ENCODE assay signal across 33 mouse cellular contexts in the genomic region with DNA sequence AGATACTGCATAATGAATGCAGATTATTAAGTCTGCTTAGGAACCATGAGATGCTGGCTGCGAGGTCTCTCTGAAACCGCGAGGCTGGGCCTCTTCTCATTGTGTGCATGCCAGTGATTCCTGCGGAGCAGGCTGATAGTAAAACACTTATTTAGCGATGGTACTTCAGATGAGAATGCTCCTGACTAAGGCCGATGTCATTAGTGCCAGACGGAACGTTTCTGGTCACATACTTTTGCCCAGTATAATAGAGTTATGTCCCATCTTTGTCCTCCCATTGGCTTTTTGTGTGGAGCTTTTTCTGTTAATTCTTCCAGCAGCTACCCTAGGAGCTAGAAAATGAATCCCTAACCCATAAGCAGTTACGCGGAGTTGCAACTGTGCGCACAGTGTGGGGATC. TPM values are rescaled to one million over a fixed set of nuclear protein-coding genes. Genes with fewer than 3 reads are reported as not detected.
DNase-seq lines count a peak whose midpoint lies in the region; ATAC-seq and TF ChIP-seq lines count a peak whose summit lies in the region.
"Had no signal": no experiment of that assay in that cellular context is flagged by ENCODE, and none has a peak within 500 bp of the region (broad histone marks: within the 10 kb centered on the region; RNA-seq: fewer than 3 reads in every experiment).

No protein-coding gene starts in this region.

- peaks cover 10% of the 10 kb centered on the region; the same call in 1 of the 2 replicates for H3K36me3 ChIP-seq in heart, embryonic 12.5 days
- no peaks in the 10 kb centered on the region for H3K36me3 ChIP-seq in heart, postnatal 0 days (replicated peaks; ENCODE audit: control insufficient read depth, insufficient read depth, low read length)
- H3K36me3 ChIP-seq in midbrain, embryonic 11.5 days (ENCODE audit: control insufficient read depth, insufficient read depth, low read length): no peaks in the 10 kb centered on the region
- H3K36me3 ChIP-seq in midbrain, postnatal 0 days (ENCODE audit: insufficient read depth, low read length): 0 out of 2 replicates have a peak, but pooled peaks cover 4% of the 10 kb centered on the region
- H3K36me3 ChIP-seq: liver, embryonic 13.5 days had no signal

- H3K9ac ChIP-seq in heart, embryonic 12.5 days: 0 out of 2 replicates have a peak overlapping the region, but pooled peaks have one; percentile 39
- no peak overlapping the region for H3K9ac ChIP-seq in heart, postnatal 0 days (replicated peaks; ENCODE audit: low read depth, low read length)
- no peak overlapping the region for H3K9ac ChIP-seq in midbrain, embryonic 11.5 days (ENCODE audit: low read length)
- no peak overlapping the region for H3K9ac ChIP-seq in midbrain, postnatal 0 days (replicated peaks; ENCODE audit: low read length, poor library complexity, severe bottlenecking)
- H3K9ac ChIP-seq: hindbrain, embryonic 13.5 days; limb, embryonic 15.5 days; liver, embryonic 13.5 days; lung, embryonic 14.5 days; neural tube, embryonic 12.5 days had no signal

- ATAC-seq in heart, embryonic 12.5 days (ENCODE audit: insufficient number of reproducible peaks, low FRiP score): no peak
- ATAC-seq in heart, postnatal 0 days (ENCODE audit: insufficient read depth, low read depth): no peak
- ATAC-seq in midbrain, embryonic 11.5 days (ENCODE audit: low FRiP score): no peak
- no peak for ATAC-seq in midbrain, postnatal 0 days (ENCODE audit: low FRiP score)
- ATAC-seq: activated CD4-positive, CD25-positive, alpha-beta regulatory T cell, adult 4 months; CD4-positive, CD25-positive, alpha-beta regulatory T cell, adult 4 months; forebrain, embryonic 14.5 days; intestine, embryonic 16.5 days; midbrain, embryonic 16.5 days had no signal

- H3K27me3 ChIP-seq in heart, embryonic 12.5 days (replicated peaks): no peaks in the 10 kb centered on the region
- no peaks in the 10 kb centered on the region for H3K27me3 ChIP-seq in heart, postnatal 0 days (ENCODE audit: control insufficient read depth, insufficient read depth, low read length)
- H3K27me3 ChIP-seq in midbrain, embryonic 11.5 days (ENCODE audit: control insufficient read depth, insufficient read depth, low read length): no peaks in the 10 kb centered on the region
- no peaks in the 10 kb centered on the region for H3K27me3 ChIP-seq in midbrain, postnatal 0 days (ENCODE audit: insufficient read depth, low read length)
- H3K27me3 ChIP-seq: hindbrain, embryonic 13.5 days; limb, embryonic 15.5 days; liver, embryonic 13.5 days; neural tube, embryonic 12.5 days had no signal

- no peak overlapping the region; the same call in 1 of the 2 replicates for H3K4me2 ChIP-seq in heart, embryonic 12.5 days
- H3K4me2 ChIP-seq in heart, postnatal 0 days (ENCODE audit: low read depth, low read length): no peak overlapping the region
- H3K4me2 ChIP-seq in midbrain, embryonic 11.5 days: no peak overlapping the region
- H3K4me2 ChIP-seq in midbrain, postnatal 0 days (ENCODE audit: low read depth, low read length, poor library complexity, severe bottlenecking): no peak overlapping the region
- H3K4me2 ChIP-seq: hindbrain, embryonic 13.5 days; limb, embryonic 15.5 days; liver, embryonic 13.5 days; lung, embryonic 14.5 days; neural tube, embryonic 12.5 days had no signal

- H3K9me3 ChIP-seq in heart, embryonic 12.5 days (replicated peaks): no peaks in the 10 kb centered on the region
- no peaks in the 10 kb centered on the region for H3K9me3 ChIP-seq in heart, postnatal 0 days (replicated peaks; ENCODE audit: control insufficient read depth, low read length)
- H3K9me3 ChIP-seq in midbrain, embryonic 11.5 days (ENCODE audit: control insufficient read depth, low read length): no peaks in the 10 kb centered on the region
- no peaks in the 10 kb centered on the region for H3K9me3 ChIP-seq in midbrain, postnatal 0 days (ENCODE audit: low read length)
- H3K9me3 ChIP-seq: hindbrain, embryonic 13.5 days; limb, embryonic 10.5 days; limb, embryonic 15.5 days; liver, embryonic 13.5 days; neural tube, embryonic 12.5 days had no signal

- peaks cover 36% of the 10 kb centered on the region for H3K4me1 ChIP-seq in heart, embryonic 12.5 days (replicated peaks)
- peaks cover 29% of the 10 kb centered on the region for H3K4me1 ChIP-seq in heart, postnatal 0 days (ENCODE audit: control insufficient read depth, insufficient read depth)
- H3K4me1 ChIP-seq in midbrain, embryonic 11.5 days (ENCODE audit: control insufficient read depth, insufficient read depth, low read length): peaks cover 7% of the 10 kb centered on the region
- H3K4me1 ChIP-seq in midbrain, postnatal 0 days (ENCODE audit: insufficient read depth, low read length): no peaks in the 10 kb centered on the region
- peaks cover 11% of the 10 kb centered on the region for H3K4me1 ChIP-seq in embryonic fibroblast, embryonic 13.5 days (ENCODE audit: control insufficient read depth, insufficient read depth, low read length)
- H3K4me1 ChIP-seq: liver, embryonic 13.5 days had no signal

- intact Hi-C loops in heart, postnatal 25 days (cut with DNase I): no loop called here

- WGBS in heart, embryonic 12.5 days: 57% methylated on average over 11 of the region's 11 CpGs
- 44% methylated on average over 11 of the region's 11 CpGs for WGBS in heart, postnatal 0 days
- 68% methylated on average over 11 of the region's 11 CpGs for WGBS in midbrain, embryonic 11.5 days
- WGBS in midbrain, postnatal 0 days: 49% methylated on average over 11 of the region's 11 CpGs

- DNase-seq in heart, postnatal 25 days (ENCODE audit: low spot score): no peak
- no peak for DNase-seq in heart, postnatal 0 days (ENCODE audit: low spot score)
- no peak for DNase-seq in heart, adult 11 months
- peak; percentile 77 for DNase-seq in midbrain, embryonic 11.5 days (ENCODE audit: low spot score, missing footprints)
- DNase-seq in midbrain, postnatal 0 days (ENCODE audit: low spot score): no peak
- DNase-seq: adrenal gland, adult 8-10 months; cerebellum, adult 11 months; cerebellum, adult 9-10 months; cerebellum, postnatal 36 days; gastrocnemius, postnatal 36 days; heart, postnatal 14 days; kidney, adult 8-10 months; kidney, postnatal 4 days; layer of hippocampus, adult 9-11 months; liver, embryonic 13.5 days; lung, embryonic 14.5 days; thymus, adult 2 months; thymus, postnatal 36 days had no signal

- TF ChIP-seq POLR2A in embryonic fibroblast, embryonic 13.5 days (IDR thresholded peaks at IDR 0.05; ENCODE audit: low read depth, low read length): no peak

- H3K27ac ChIP-seq in heart, embryonic 12.5 days (ENCODE audit: poor library complexity, severe bottlenecking): peak overlapping the region; percentile 60
- H3K27ac ChIP-seq in heart, postnatal 0 days (ENCODE audit: low read depth): peak overlapping the region; percentile 54
- H3K27ac ChIP-seq in midbrain, embryonic 11.5 days (ENCODE audit: low read depth, low read length): no peak overlapping the region
- H3K27ac ChIP-seq in midbrain, postnatal 0 days (ENCODE audit: low read depth, low read length): no peak overlapping the region
- H3K27ac ChIP-seq in embryonic fibroblast, embryonic 13.5 days (ENCODE audit: insufficient read depth, low read length): peak overlapping the region; percentile 62
- H3K27ac ChIP-seq: hindbrain, embryonic 13.5 days; kidney, postnatal 0 days; limb, embryonic 10.5 days; limb, embryonic 15.5 days; liver, embryonic 13.5 days; macrophage; neural tube, embryonic 12.5 days had no signal

- TF ChIP-seq EP300 in heart, postnatal 0 days (IDR thresholded peaks at IDR 0.05; ENCODE audit: low read depth): no peak

- no peak overlapping the region for H3K4me3 ChIP-seq in heart, embryonic 12.5 days
- H3K4me3 ChIP-seq in heart, postnatal 0 days (ENCODE audit: low read depth, low read length): no peak overlapping the region
- H3K4me3 ChIP-seq in midbrain, embryonic 11.5 days (ENCODE audit: low read depth, low read length): no peak overlapping the region
- H3K4me3 ChIP-seq in midbrain, postnatal 0 days (ENCODE audit: low read depth, low read length): no peak overlapping the region
- no peak overlapping the region for H3K4me3 ChIP-seq in embryonic fibroblast, embryonic 13.5 days (ENCODE audit: insufficient read depth, low read length)
- H3K4me3 ChIP-seq: hindbrain, embryonic 13.5 days; limb, embryonic 10.5 days; limb, embryonic 15.5 days; liver, embryonic 13.5 days; myocyte; neural tube, embryonic 12.5 days had no signal

- no peak for TF ChIP-seq CTCF in heart, postnatal 0 days (IDR thresholded peaks at IDR 0.05; ENCODE audit: low read depth)
- no peak for TF ChIP-seq CTCF in midbrain, postnatal 0 days (IDR thresholded peaks at IDR 0.05)
- TF ChIP-seq CTCF in embryonic fibroblast, embryonic 13.5 days (IDR thresholded peaks at IDR 0.05; ENCODE audit: borderline replicate concordance, insufficient read depth, low read length): no peak

RNA-seq across cellular contexts. Expression of gene Ift43, which starts 15.4 kb away (rescaled TPM):
- 113 and 118 TPM in 2 replicates for polyA plus RNA-seq in heart, embryonic 12.5 days (2016; fragmentation: Nextera tagmentation; extraction: Ambion mirVana)
- total RNA-seq in heart, postnatal 25 days (2021): 10 to 100 TPM; 23.0 to 24.5 TPM
- total RNA-seq in heart, postnatal 0 days (2014; rRNA removed; ENCODE audit: low replicate concordance): 10.8 and 65.6 TPM in 2 replicates
- 101 and 102 TPM in 2 replicates for polyA plus RNA-seq in heart, postnatal 0 days (2015; fragmentation: Nextera tagmentation; extraction: Ambion mirVana)
- 89.8 and 95.4 TPM in 2 replicates for polyA plus RNA-seq in midbrain, embryonic 11.5 days (2014; fragmentation: Nextera tagmentation; extraction: Ambion mirVana)
- total RNA-seq in midbrain, postnatal 0 days (2014; rRNA removed): 11.9 and 13.7 TPM in 2 replicates
- 29.7 and 30.0 TPM in 2 replicates for polyA plus RNA-seq in midbrain, postnatal 0 days (2015; fragmentation: Nextera tagmentation; extraction: Ambion mirVana)
- 44.2 and 52.6 TPM in 2 replicates for polyA plus RNA-seq in embryonic fibroblast, embryonic 13.5 days (2011; ENCODE audit: insufficient read length, low read depth, missing spikeins)
- total RNA-seq: megakaryocyte-erythroid progenitor cell, adult 5-6 weeks had no signal

RNA-seq across cellular contexts. Expression of gene Tgfb3, which starts 18.9 kb away (rescaled TPM):
- polyA plus RNA-seq in heart, embryonic 12.5 days (2016; fragmentation: Nextera tagmentation; extraction: Ambion mirVana): 24.2 and 24.5 TPM in 2 replicates
- total RNA-seq in heart, postnatal 25 days (2021): 10 to 100 TPM; 14.8 to 16.5 TPM
- total RNA-seq in heart, postnatal 0 days (2014; rRNA removed; ENCODE audit: low replicate concordance): 14.2 and 21.9 TPM in 2 replicates
- polyA plus RNA-seq in heart, postnatal 0 days (2015; fragmentation: Nextera tagmentation; extraction: Ambion mirVana): 12.1 and 12.7 TPM in 2 replicates
- polyA plus RNA-seq in midbrain, embryonic 11.5 days (2014; fragmentation: Nextera tagmentation; extraction: Ambion mirVana): 3.5 and 4.6 TPM in 2 replicates
- total RNA-seq in midbrain, postnatal 0 days (2014; rRNA removed): 3.3 and 3.6 TPM in 2 replicates
- 3.7 and 4.4 TPM in 2 replicates for polyA plus RNA-seq in midbrain, postnatal 0 days (2015; fragmentation: Nextera tagmentation; extraction: Ambion mirVana)
- polyA plus RNA-seq in embryonic fibroblast, embryonic 13.5 days (2011; ENCODE audit: insufficient read length, low read depth, missing spikeins): 239 and 264 TPM in 2 replicates
- total RNA-seq: megakaryocyte-erythroid progenitor cell, adult 5-6 weeks had no signal

Comparison
In these comparisons a context has a peak if more than half of its experiments do, and no peak if none do; other contexts are left out.
1. H3K27ac ChIP-seq: peak in heart, embryonic 12.5 days (single experiment), heart, postnatal 0 days (single experiment) and embryonic fibroblast, embryonic 13.5 days (single experiment); none in midbrain, embryonic 11.5 days (single experiment) and midbrain, postnatal 0 days (single experiment).